In genomic region chr2:30756962-30757715, GRCm38 (mm10) we compare ENCODE assay signal across 11 mouse cellular contexts. TPM values are rescaled to one million over a fixed set of nuclear protein-coding genes. Genes with fewer than 3 reads are reported as not detected.
A peak's percentile ranks its signal among the peaks of the same experiment; 100 is the strongest.
DNase-seq lines count a peak whose midpoint lies in the region; ATAC-seq lines count a peak whose summit lies in the region.
"Had no signal": no experiment of that assay in that cellular context is flagged by ENCODE, and none has a peak within 500 bp of the region (broad histone marks: within the 10 kb centered on the region; RNA-seq: fewer than 3 reads in every experiment).

No protein-coding gene starts in this region.

- H3K27ac ChIP-seq in heart, embryonic 12.5 days (ENCODE audit: poor library complexity, severe bottlenecking): peak overlapping the region; percentile 94
- H3K27ac ChIP-seq in lung, embryonic 16.5 days (ENCODE audit: low read length): peak overlapping the region; percentile 98
- peak overlapping the region; percentile 82 for H3K27ac ChIP-seq in embryonic facial prominence, embryonic 14.5 days (replicated peaks; ENCODE audit: low read depth, low read length)
- H3K27ac ChIP-seq in stomach, embryonic 16.5 days (ENCODE audit: low read length): peak overlapping the region; percentile 98; the same call in 1 of the 2 replicates

- H3K4me2 ChIP-seq in heart, embryonic 12.5 days: no peak overlapping the region
- H3K4me2 ChIP-seq in lung, embryonic 16.5 days (ENCODE audit: low read depth, low read length): no peak overlapping the region
- H3K4me2 ChIP-seq in embryonic facial prominence, embryonic 14.5 days (ENCODE audit: low read depth, low read length): no peak overlapping the region
- no peak overlapping the region for H3K4me2 ChIP-seq in stomach, embryonic 16.5 days (ENCODE audit: low read depth, low read length)

- H3K4me1 ChIP-seq in heart, embryonic 12.5 days (replicated peaks): peaks cover 47% of the 10 kb centered on the region
- peaks cover 45% of the 10 kb centered on the region for H3K4me1 ChIP-seq in lung, embryonic 16.5 days (replicated peaks; ENCODE audit: control insufficient read depth, insufficient read depth, low read length)
- peaks cover 28% of the 10 kb centered on the region for H3K4me1 ChIP-seq in embryonic facial prominence, embryonic 14.5 days (ENCODE audit: control insufficient read depth, insufficient read depth, low read length)
- H3K4me1 ChIP-seq in stomach, embryonic 16.5 days (ENCODE audit: control insufficient read depth, insufficient read depth, low read length): peaks cover 40% of the 10 kb centered on the region

- no peaks in the 10 kb centered on the region for H3K36me3 ChIP-seq in heart, embryonic 12.5 days
- H3K36me3 ChIP-seq in lung, embryonic 16.5 days (ENCODE audit: control insufficient read depth, insufficient read depth, low read length): no peaks in the 10 kb centered on the region
- no peaks in the 10 kb centered on the region for H3K36me3 ChIP-seq in embryonic facial prominence, embryonic 14.5 days (ENCODE audit: control insufficient read depth, insufficient read depth, low read length)
- H3K36me3 ChIP-seq in stomach, embryonic 16.5 days (ENCODE audit: control insufficient read depth, insufficient read depth, low read length): no peaks in the 10 kb centered on the region

- H3K27me3 ChIP-seq in heart, embryonic 12.5 days (replicated peaks): no peaks in the 10 kb centered on the region
- H3K27me3 ChIP-seq in lung, embryonic 16.5 days (ENCODE audit: control insufficient read depth, insufficient read depth, low read depth, low read length): no peaks in the 10 kb centered on the region
- H3K27me3 ChIP-seq in embryonic facial prominence, embryonic 14.5 days (replicated peaks; ENCODE audit: control insufficient read depth, insufficient read depth, low read length): no peaks in the 10 kb centered on the region
- no peaks in the 10 kb centered on the region for H3K27me3 ChIP-seq in stomach, embryonic 16.5 days (ENCODE audit: control insufficient read depth, insufficient read depth, low read length)

- no peak overlapping the region for H3K9ac ChIP-seq in heart, embryonic 12.5 days
- H3K9ac ChIP-seq in lung, embryonic 16.5 days (ENCODE audit: low read length): no peak overlapping the region
- H3K9ac ChIP-seq in embryonic facial prominence, embryonic 14.5 days (ENCODE audit: low read depth, low read length): no peak overlapping the region
- H3K9ac ChIP-seq in stomach, embryonic 16.5 days (ENCODE audit: low read length): no peak overlapping the region

- peaks cover 7% of the 10 kb centered on the region; the same call in 1 of the 2 replicates for H3K9me3 ChIP-seq in heart, embryonic 12.5 days (replicated peaks)
- peaks cover 6% of the 10 kb centered on the region; the same call in 1 of the 2 replicates for H3K9me3 ChIP-seq in lung, embryonic 16.5 days (ENCODE audit: control insufficient read depth, low read length)
- H3K9me3 ChIP-seq in embryonic facial prominence, embryonic 14.5 days (ENCODE audit: control insufficient read depth, low read length): peaks cover 8% of the 10 kb centered on the region
- H3K9me3 ChIP-seq in stomach, embryonic 16.5 days (replicated peaks; ENCODE audit: control insufficient read depth, low read length): 0 out of 2 replicates have a peak, but pooled peaks cover 3% of the 10 kb centered on the region

- no peak overlapping the region for H3K4me3 ChIP-seq in heart, embryonic 12.5 days
- no peak overlapping the region for H3K4me3 ChIP-seq in lung, embryonic 16.5 days (ENCODE audit: low read length)
- no peak overlapping the region for H3K4me3 ChIP-seq in embryonic facial prominence, embryonic 14.5 days (ENCODE audit: low read depth, low read length)
- no peak overlapping the region for H3K4me3 ChIP-seq in stomach, embryonic 16.5 days (replicated peaks; ENCODE audit: low read length)
- H3K4me3 ChIP-seq: left cerebral cortex, adult 2 months had no signal

- no peak for ATAC-seq in heart, embryonic 12.5 days (ENCODE audit: insufficient number of reproducible peaks, low FRiP score)
- ATAC-seq in lung, embryonic 16.5 days (ENCODE audit: low read depth): no peak
- ATAC-seq in embryonic facial prominence, embryonic 14.5 days (ENCODE audit: low read depth): no peak
- ATAC-seq in stomach, embryonic 16.5 days (ENCODE audit: insufficient read depth, low FRiP score): no peak

- WGBS in heart, embryonic 12.5 days: 84% methylated on average over 10 of the region's 10 CpGs
- 81% methylated on average over 10 of the region's 10 CpGs for WGBS in lung, embryonic 16.5 days
- 80% methylated on average over 9 of the region's 10 CpGs for WGBS in embryonic facial prominence, embryonic 14.5 days
- WGBS in stomach, embryonic 16.5 days: 76% methylated on average over 10 of the region's 10 CpGs

- DNase-seq in heart, adult 18-20 months: no peak
- DNase-seq in lung, postnatal 14 days: no peak
- DNase-seq in embryonic facial prominence, embryonic 14.5 days (ENCODE audit: low spot score): no peak
- no peak for DNase-seq in cerebellum, adult 18-20 months
- DNase-seq: cerebellum, adult 9-10 months; kidney, postnatal 25 days; right cerebral cortex, postnatal 4 days had no signal

RNA-seq across cellular contexts. Expression of gene 1700001O22Rik, which starts 46.3 kb away (rescaled TPM):
- 1.0 and 2.2 TPM in 2 replicates for polyA plus RNA-seq in heart, embryonic 12.5 days (2016; fragmentation: Nextera tagmentation; extraction: Ambion mirVana)
- total RNA-seq in heart, adult 18-20 months (2021): under 1 TPM; 0.49 to 0.74 TPM
- polyA plus RNA-seq in lung, embryonic 16.5 days (2015; fragmentation: Nextera tagmentation; extraction: Ambion mirVana): 3.7 and 4.2 TPM in 2 replicates
- 1.9 and 2.5 TPM in 2 replicates for polyA plus RNA-seq in embryonic facial prominence, embryonic 14.5 days (2014; fragmentation: Nextera tagmentation; extraction: Ambion mirVana)
- polyA plus RNA-seq in stomach, embryonic 16.5 days (2015; fragmentation: Nextera tagmentation; extraction: Ambion mirVana): 1.5 and 1.7 TPM in 2 replicates

RNA-seq across cellular contexts. Expression of gene Ntmt1, which starts 50.5 kb away (rescaled TPM):
- 77.2 and 78.8 TPM in 2 replicates for polyA plus RNA-seq in heart, embryonic 12.5 days (2016; fragmentation: Nextera tagmentation; extraction: Ambion mirVana)
- 10 to 100 TPM; 22.6 to 29.2 TPM for total RNA-seq in heart, adult 18-20 months (2021)
- polyA plus RNA-seq in lung, embryonic 16.5 days (2015; fragmentation: Nextera tagmentation; extraction: Ambion mirVana): 76.4 and 76.6 TPM in 2 replicates
- polyA plus RNA-seq in embryonic facial prominence, embryonic 14.5 days (2014; fragmentation: Nextera tagmentation; extraction: Ambion mirVana): 81.7 and 85.6 TPM in 2 replicates
- 71.5 and 80.0 TPM in 2 replicates for polyA plus RNA-seq in stomach, embryonic 16.5 days (2015; fragmentation: Nextera tagmentation; extraction: Ambion mirVana)
